Mouse (Mus musculus) kidney, adult 9 months (tissue): ENCODE measurements at regions not wholly inside any gene's neighbourhood (a gene's known extent, or its start where the extent isn't known, plus 50 kb on each side); places are given as distances from the start of the nearest gene placed in this dataset.

Experiments used
- DNase-seq: peaks from one replicate; pipeline ENCODE4 v3.0.0; 2022

DNA sequence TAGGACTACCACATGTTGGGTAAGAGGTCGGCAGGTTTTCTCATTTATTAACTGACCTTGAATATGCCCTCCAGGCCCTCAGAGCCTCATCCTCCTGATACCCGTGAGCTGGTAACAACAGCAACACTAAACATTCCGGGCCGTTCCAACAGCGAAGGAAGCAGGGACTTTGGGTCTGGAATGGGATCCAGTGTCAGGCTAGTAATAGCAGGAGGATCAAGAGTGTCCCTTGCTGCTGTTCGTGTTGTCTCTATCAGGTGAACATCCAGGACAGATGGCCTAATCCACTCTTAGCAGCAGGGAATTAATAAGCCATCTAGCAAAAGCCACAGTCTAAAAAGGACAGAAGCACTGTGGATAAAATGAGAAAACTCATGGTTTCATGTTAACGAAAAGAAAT, 106.7 kb downstream of the Cpeb2 start:
- DNase-seq = peak; percentile 84

DNA sequence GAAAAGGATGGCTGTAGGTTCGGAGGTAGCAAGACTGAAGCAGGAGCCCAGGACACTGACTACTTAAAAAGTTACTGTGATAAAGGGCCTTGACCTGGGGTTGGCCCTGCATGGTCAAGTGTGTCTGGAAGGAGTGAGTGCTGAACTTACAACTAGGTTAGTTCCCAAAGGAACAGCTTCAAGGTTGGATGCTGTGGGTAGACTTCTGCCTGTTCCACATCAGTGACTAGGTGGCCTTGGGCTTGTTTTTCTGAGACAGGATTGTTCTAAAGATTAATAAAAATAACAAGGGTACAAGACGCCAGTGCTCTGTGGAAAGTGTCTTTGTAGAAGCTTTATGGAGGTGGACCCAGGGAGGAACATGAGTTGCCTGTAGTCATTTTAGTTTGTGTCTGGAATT, 108.5 kb downstream of the Cpeb2 start:
- peak; percentile 64 for DNase-seq

DNA sequence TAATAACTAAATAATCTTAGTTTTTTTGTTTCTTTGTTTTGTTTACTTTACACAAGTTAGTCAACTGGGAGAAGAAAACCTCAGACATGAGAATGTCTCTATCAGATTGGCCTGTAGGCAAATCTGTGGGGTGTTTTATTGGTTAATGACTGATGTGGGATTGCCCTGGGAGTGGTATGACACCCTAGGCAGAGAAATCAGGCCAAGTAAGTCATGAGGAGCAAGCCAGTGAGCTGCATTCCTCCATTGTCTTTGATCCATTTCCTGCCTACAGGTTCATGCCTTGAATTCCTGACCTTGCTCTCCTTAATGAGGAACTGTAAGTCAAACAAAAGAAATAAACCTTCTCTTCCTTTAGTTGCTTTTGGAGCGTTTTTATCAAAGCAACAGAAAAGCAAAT, 111.5 kb downstream of the Cpeb2 start:
- DNase-seq = peak; percentile 60

DNA sequence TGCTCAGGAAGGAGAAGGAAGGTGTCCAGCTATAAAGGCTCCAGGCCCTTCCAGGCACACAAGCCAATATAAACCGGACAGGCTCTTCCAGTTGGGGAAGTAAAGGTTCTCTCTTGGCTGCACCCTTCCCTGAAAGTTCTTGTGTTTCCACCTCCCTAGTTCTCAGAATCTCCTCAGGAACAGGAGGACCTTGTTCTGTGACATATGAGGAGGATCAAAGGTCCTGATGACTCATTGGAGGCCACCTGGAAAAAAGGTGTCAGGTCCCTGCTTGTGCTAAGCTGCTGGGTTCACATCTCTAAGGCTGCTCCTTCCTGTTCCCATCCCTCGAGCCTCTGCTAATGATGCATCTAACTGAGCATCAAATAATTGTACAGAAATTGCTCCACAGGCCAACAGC, 118.0 kb downstream of the Cpeb2 start:
- DNase-seq = no peak

DNA sequence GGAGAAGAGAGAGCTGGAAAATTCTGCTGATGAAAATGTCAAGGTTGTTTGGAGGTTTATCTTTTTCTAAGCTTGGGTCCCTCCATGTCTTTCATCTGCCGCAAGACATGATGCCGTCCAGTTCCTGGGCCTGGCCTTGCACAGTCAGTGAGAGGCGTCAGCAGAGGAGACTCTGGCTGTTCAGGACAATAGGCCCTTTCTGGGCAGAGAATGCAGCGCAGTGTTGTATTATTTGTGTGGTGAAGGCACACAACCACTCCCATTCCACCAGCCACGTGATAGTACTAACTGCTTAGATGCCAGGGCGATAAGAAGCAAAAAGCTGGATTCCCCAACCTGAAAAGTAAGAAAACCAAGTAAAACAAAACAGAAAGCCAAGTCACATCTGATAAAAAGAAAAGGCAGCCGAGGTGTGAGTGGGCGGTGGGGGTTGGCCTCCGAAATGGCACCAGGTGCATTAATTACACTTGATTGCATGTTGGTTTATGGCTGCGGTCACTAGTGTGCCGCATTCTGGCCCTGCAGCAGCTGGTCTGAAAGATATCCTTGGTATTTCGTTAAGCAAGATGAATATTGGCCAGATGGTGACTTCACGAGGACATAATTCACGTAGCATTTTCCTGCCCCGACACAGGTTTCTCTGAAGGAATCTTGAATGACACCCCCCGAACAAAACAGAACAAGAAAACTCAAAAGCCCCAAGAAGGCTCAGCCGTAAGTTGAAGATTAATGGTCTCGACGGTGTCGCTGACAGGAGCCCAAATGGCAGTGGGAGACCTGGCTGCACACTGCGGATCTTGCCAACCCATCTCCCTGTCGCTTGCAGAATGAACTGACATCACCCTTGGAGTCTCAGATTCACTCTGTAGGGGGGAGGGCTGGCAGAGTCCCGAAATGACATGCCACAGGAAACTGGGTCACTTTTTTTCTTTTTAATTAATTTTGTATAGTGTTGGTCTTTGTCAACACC, 120.3 kb downstream of the Cpeb2 start:
- DNase-seq = no peak

DNA sequence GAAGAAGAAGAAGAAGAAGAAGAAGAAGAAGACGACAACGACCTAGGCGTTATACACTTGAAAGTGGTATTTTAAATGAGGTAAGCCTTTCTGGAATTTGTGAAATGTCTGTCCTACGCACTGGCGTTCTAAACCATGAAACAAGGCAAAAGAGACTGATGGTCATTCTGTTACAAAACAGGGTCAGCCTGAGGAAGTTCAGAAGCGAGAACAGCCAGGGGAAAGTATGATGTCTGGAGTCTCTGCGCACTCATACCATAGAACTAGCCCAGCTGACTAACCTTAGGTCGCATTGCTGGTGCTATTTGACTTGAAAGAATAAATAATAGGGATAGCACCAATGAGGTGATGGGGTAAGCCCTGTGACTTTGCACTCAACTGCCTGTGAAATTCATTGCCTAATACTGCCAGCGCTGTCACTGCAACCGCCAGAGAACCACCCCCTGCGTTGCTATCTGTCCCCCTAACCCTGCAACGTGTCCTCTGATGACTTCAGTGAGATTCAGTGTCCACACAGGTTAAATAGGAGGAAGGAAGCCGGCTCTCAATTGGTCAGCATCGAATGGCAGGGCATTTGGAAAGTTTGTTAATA, 121.5 kb downstream of the Cpeb2 start:
- peak; percentile 45 for DNase-seq

DNA sequence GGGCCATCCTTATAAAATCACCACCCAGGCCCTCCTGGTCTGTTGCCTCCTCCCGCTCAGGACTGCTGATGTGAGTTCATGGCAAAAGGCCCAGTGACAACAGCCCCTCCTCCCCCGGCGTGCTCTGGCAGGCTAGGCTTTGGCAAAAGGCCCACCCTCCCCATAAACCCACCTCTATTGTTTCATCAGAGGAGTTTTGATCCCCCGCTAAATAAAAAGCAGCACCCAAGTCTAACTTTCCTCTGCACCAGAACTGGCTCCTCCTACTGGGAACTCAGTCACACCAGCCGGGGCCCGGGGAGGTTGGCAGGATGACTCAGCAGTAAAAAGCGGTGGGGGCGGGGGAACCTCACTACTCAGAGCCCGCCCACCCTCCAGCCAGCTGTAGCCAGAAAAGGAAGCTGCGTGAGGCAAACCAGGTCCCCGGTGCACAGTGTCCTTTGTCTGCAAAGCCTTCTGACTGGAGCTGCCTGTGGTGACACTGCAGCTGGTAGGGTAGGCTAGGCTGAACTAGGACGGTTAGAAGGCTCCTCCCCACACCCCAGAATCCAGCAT, 122.1 kb downstream of the Cpeb2 start:
- DNase-seq = peak; percentile 92

DNA sequence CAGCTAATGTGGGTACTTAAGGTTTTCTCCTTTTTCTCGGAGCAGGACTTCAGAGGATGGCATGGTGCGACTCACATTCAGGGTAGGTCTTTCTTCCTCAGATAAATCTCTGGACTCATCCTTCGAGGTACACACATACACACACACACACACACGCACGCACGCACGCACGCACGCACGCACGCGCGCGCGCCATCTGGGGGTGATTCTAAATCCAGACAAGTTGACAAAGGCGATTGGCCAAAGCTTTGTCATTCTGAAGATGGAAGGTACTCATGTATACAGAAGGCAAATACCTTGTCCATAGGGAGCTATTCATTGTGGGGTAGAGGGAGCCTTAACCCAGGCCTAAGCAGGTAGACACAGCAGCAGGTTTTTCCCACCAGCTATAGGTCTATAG, 122.9 kb downstream of the Cpeb2 start:
- no peak for DNase-seq

DNA sequence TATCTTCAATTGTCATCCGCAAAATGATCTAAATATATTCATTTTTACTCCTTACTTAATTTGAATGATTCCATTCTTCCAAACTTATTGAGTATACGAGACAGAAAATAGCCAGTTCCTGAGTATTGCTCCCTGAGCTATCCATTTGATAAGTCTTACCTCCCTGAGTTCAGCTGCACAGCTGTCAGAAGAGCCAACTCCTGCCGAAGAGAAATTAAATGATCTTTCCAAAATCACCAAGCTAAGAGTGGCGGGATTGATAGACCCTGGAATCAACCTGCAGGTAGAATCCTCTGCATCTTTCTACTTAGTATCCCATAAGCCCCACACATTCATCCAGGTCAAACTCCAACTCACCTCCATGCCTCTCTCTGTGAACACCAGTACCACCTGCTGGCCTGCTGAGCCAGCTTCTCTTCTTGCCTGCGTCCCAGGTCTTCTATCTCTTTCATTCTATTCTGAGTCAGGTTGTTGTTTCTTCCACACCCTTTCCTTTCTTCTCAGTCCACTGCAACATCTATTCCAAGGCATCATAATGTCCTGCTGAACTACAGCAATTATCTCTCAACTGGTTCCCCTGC, 124.2 kb downstream of the Cpeb2 start:
- DNase-seq = peak; percentile 66

DNA sequence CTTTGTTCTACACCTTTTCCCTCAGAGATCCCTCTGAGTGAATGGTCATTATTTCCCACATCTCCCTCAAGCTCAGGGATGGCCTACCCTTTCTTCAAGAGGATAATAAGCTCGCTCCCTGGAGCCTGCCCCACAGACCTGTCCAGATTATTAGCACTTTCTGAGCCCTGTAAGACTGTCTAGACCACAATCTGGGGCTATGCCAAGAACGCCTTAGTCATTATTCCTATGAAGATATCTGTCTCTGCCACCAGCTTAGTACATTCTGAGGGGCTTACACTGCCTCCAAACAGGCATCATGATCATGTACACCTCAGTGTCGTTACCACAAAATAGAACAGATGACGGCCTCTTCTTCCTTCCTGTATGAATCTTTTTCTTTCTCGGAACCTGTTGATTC, 124.9 kb downstream of the Cpeb2 start:
- no peak for DNase-seq

DNA sequence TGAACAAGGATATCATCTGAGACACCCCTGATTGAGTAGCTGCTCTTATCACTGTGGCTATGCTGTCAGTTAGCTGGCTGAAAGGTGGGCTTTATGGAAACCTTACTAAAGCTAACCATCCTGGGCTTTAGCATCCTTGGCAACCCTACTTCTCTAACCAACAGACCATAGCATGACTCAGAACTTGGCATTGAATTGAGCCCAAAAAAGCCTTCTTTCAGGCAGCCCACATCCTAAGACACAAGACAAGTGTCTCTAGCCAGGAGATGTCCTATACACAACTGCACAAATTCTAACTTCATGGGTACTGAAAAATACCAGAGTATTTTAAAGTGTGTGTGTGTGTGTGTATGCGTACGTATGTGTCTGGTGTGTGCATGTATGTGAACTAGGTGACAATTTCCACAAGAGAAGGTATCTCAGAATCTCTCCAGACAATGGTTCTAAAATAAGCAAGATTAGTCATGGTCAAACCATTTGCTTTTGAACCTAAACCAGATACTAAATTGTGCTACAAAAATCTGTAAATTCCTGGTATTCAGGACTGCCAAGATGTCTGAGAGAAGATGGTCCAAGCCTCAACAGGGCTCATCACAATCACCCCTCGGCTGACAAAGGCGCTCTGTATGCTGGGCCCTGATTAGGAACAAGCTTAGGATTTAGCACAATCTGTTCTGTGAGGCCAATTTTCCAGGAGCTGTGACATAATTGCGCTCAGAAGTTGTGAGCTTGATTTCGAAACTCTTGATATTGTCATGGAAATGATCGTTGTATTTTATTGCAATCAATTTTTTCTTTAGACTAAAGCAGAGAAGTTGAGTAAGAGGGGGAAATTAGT, 126.2 kb downstream of the Cpeb2 start:
- no peak for DNase-seq

DNA sequence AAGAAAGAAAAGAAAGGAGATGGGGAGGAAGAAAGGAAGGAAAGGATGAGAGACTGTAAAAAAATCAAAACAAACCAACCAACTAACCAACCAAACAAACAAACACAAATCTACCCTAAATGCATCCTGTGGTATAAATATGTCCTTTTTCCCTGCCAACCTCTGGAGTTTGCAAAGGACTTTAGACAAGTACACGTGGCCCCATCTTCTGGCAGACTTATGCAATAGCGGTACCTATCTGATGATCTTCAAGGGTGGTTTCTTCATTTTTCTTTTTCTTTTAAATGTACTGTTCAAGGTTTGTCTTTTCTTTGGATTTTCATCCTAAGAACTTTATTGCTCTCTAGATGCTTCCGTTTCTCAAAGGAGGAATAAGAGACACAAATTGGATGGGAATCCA, 127.3 kb downstream of the Cpeb2 start:
- peak; percentile 58 for DNase-seq

DNA sequence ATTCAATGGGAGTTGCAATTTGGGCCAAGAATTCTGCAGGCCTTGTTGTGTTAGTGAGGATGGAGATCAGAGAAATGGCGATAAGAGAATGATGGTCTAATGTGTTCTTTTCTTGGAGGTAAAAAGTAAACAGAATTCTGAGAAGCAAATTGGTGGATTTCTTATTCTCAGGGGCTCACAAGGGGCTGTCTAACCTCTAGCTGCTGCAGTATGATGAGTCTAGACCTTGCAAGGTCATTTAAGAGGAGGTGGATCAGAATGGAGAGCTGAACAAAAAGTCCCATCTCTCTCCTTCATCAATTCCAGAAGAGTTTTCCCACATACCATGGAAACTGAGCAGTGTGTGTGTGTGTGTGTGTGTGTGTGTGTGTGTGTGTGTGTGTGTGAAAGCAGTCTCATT, 128.1 kb downstream of the Cpeb2 start:
- no peak for DNase-seq

DNA sequence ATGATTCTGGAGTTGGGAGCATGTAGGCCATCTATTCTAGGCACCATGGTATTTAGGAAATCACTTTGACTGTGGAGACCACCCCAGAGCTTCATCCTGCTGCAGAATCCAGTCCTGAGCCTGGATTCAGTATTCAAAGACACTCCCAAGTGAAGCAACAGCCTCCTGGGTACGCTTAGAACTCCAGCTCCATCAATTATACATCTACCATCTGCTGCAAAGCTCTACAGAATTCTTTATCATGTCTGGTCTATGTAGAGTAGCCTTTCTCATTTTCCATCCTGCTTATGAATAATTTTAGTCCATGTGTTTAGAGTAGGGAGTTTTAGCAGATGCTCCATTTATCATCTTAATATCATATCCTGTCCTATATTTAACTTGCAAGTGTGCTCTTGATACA, 139.4 kb downstream of the Cpeb2 start:
- no peak for DNase-seq

DNA sequence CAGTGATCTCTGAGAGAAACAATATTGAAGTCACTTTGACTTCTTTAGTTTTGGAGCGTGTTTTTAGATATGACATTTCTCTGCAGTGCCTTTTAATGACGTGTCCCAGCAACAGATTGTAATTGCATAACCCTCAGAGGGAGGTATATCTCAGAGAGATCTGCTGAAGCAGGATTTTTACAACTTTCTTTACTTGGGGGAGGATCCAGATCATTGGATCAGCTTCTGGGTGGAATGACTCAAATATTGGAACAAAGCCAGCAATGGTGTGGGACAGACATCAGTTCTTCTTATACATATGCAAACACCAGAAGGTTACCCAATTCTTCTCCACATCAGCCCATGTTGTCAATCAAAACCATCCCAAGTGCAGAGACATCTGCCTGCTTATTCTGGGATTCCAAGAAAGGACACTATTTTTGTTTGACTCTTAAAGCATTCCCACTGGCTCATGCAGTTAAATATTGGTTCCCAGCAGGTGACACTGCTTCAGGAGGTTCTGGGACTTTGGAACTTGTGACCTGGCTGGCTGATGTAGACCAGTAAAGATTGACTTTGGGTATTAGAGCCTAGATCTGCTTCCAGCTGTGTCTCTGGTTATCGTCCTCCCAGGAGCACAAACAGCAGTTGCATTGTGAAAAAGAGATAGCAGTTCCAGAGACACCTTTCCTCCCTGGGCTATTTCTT, 130.5 kb upstream of the C1qtnf7 start:
- peak; percentile 33 for DNase-seq

DNA sequence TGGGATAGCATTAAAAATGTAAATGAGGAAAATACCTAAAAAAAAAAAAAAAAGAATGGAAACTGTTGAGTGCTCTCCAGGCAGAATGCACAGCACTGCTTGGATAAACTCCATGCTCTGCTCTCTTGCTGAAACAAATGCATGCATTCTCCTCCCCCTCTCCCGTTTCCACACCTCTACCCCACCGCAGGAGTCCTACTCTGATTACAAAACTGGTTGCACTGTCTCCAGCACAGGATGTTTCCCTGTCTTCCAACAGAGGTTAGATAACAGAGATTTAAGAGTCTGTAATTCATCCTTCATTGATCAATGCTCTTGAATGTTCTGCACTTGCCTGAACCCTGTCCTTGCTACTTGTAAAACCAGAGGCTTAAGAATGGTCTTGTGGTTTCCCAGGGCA, 124.3 kb upstream of the C1qtnf7 start:
- DNase-seq = no peak

DNA sequence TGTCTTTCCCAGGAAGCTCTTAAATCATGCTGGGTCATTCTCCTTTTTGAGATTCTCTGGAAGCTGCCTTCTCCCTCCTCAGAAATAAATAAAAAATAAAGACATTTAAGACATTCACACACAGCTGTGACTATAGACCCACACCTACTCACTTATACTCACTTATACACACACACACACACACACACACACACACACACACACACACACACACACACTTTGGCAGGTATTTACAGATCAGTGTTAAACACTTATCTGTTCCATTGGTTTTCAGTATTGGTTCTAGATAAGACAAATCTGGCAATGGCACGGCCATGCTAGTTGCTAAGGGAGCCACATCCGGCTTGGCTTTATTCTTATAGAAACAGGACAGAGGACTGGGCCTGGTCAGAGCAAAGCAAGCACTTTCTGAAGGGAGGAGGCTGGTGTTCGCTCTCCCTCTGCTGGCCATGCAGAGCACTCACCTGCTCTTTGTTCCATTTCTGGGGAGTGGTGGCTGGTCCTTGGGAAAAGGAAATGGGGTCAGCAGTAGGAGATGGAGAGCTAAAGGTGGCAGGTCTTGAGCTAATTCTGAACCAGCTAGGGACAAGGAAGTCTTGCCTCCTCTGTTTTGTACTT, 123.8 kb upstream of the C1qtnf7 start:
- DNase-seq = peak; percentile 21

DNA sequence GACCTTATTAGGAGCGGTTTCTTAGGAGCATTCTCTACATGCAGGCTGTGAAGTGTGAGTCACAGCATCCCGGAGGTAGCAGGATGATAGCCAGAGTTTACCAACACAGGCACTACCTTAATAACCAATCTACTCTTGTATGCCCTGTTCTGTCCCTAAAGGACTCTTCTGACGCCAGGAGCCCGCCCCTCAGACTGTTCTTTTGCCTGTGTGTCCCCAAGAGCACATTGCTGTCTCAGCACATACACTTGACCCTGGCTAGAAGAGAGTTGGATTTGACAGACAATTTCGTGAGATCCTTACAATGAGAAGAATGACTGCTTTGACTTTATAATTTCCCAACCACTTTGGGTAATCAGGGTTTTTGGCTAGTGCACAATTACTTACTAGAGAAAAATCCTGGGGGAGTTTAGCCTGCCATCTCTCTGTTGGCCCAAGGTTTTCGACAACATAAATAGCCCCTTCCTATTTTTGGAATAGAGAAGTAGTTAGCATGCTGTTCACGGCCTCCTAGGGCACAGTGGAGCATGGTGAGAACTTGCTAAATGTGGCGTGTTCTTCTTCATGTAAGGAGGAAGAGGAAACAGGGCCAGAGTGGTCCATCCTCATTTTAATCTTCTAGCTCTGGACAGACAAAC, 122.3 kb upstream of the C1qtnf7 start:
- no peak for DNase-seq

DNA sequence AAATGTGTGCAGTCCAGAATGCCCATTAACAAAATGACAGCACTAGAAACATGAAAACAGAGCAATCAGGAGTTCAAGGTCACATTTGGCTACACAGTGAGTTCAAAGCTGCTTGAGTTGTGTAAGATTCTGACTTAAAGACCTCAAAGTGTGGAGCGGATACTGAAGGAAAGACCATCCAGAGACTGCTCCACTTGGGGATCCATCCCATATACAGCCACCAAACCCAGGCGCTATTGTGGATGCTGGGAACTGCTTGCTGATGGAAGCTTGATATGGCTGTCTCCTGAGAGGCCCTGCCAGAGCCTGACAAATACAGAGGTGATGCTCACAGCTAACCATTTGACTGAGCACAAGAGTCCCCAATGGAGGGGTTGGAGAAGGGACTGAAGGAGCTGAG, 98.1 kb upstream of the C1qtnf7 start:
- DNase-seq = no peak

DNA sequence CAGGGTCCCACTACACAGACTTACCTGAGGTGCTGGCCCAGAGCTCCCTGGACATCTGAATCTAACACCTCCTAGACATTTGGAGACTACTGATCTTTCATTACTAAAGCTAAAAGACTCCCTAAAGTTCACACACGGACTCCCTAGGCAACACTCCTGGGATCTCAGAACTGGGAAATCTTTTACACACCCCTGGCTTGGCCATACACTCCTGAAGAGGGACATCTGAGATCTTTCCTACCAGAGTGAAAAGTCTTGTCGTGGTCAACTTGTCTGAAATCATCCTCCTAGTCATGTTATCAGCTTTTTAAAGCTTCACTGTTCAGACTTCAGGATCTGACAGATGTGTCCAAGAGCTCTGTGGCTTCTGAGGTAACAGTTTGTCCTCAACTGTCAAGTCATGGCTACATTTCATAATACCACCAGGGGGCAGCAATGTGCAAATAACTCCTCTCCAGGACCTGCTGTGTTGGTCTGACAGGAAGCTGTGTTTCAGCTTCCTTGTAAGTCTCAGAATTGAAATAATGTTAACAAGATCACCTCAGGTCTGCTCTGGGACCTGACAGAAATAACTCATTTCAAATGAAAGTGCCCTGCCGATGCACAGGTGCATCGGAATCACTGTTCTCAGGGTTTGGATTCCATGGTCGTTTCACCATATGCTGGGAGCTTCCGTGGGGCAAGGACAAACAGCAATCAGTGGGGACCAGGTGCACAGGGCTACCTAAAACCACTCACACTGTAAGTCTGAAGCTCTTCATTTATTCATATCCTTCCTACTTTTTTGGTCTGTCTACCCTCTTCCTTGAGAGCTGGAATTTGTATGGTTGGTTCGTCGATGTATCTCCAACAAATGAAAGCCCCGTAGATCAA, 92.3 kb upstream of the C1qtnf7 start:
- DNase-seq = peak; percentile 87
